Mouse (Mus musculus) embryonic facial prominence, embryonic 11.5 days (tissue): ENCODE measurements around the gene Gramd4. TPM values are rescaled to one million over a fixed set of nuclear protein-coding genes. Genes with fewer than 3 reads are reported as not detected.
A peak's percentile ranks its signal among the peaks of the same experiment; 100 is the strongest.

Experiments used
- ATAC-seq: fragments of 200-750 bp; cut with Nextera tagmentation; replicated peaks from 2 replicates; pipeline ENCODE4 v1.8.0; 2017; ENCODE audit warnings: low read depth; ENCODE audit not compliant: insufficient number of reproducible peaks, low FRiP score, low TSS enrichment
- DNase-seq: peaks from one replicate; pipeline ENCODE4 v3.0.0-alpha.2; 2015; ENCODE audit warnings: low spot score
- H3K27ac ChIP-seq: fragments of 300-500 bp; sonication (generic); replicated peaks from 2 replicates; pipeline ENCODE4 v1.5.1; 2014; ENCODE audit warnings: mild to moderate bottlenecking, low read depth, low read length, control low read depth
- H3K27me3 ChIP-seq: fragments of 300-500 bp; sonication (generic); 2 replicates; pipeline ENCODE4 v1.6.1; 2014; ENCODE audit warnings: mild to moderate bottlenecking, low read length, moderate library complexity, mixed read lengths; ENCODE audit not compliant: control insufficient read depth, insufficient read depth
- H3K36me3 ChIP-seq: fragments of 300-500 bp; sonication (generic); replicated peaks from 2 replicates; pipeline ENCODE4 v1.6.1; 2014; ENCODE audit warnings: low read depth, mild to moderate bottlenecking, low read length, moderate library complexity, mixed read lengths; ENCODE audit not compliant: control insufficient read depth, insufficient read depth
- H3K4me1 ChIP-seq: fragments of 300-500 bp; sonication (generic); 2 replicates; pipeline ENCODE4 v1.6.1; 2014; ENCODE audit warnings: low read length, mixed read lengths; ENCODE audit not compliant: control insufficient read depth, insufficient read depth
- H3K4me2 ChIP-seq: fragments of 300-500 bp; sonication (generic); 2 replicates; pipeline ENCODE4 v1.6.1; 2014; ENCODE audit warnings: low read depth, mild to moderate bottlenecking, control low read depth, low read length, moderate library complexity
- H3K4me3 ChIP-seq: fragments of 300-500 bp; sonication (generic); 2 replicates; pipeline ENCODE4 v1.5.1; 2014; ENCODE audit warnings: low read depth, low read length, control low read depth
- H3K9ac ChIP-seq: fragments of 300-500 bp; sonication (generic); replicated peaks from 2 replicates; pipeline ENCODE4 v1.6.1; 2014; ENCODE audit warnings: mild to moderate bottlenecking, control low read depth, low read length
- H3K9me3 ChIP-seq: fragments of 300-500 bp; sonication (generic); replicated peaks from 2 replicates; pipeline ENCODE4 v1.6.1; 2016; ENCODE audit warnings: mild to moderate bottlenecking, low read length, inconsistent platforms, mixed read lengths; ENCODE audit not compliant: control insufficient read depth
- WGBS: fragments of 180-500 bp; shearing (Covaris S2); extraction: QIAGEN DNeasy Blood & Tissue Kit; methylation state at CpG from one replicate; pipeline ENCODE4 v1.1.7; 2014; 5-methylcytosine and 5-hydroxymethylcytosine counted together
- polyA plus RNA-seq: library from polyadenylated mRNA; unstranded; fragments of >200 nt; fragmentation: Nextera tagmentation; extraction: Ambion mirVana; gene quantifications from 2 replicates; pipeline ENCODE4 v1.2.1, GENCODE M21; 2014

Gene Gramd4
- polyA plus RNA-seq, 1 experiment from 2014 or later, result 6.3 TPM

- no peaks in the 10 kb centered on the region for H3K36me3 ChIP-seq
- peaks cover 23% of the 10 kb centered on the region for H3K27me3 ChIP-seq
- no peak overlapping the region for H3K9ac ChIP-seq
- no peak for ATAC-seq
- H3K9me3 ChIP-seq, result no peaks in the 10 kb centered on the region
- 0 out of 2 replicates have a peak, but pooled peaks cover 2% of the 10 kb centered on the region for H3K4me1 ChIP-seq
- 75% methylated on average over 3 of the region's 3 CpGs for WGBS
- DNase-seq, result no peak
- H3K4me3 ChIP-seq, result no peak overlapping the region
- no peak overlapping the region for H3K4me2 ChIP-seq
- no peak overlapping the region for H3K27ac ChIP-seq
Measured at GRCm38 (mm10) chr15:86035913-86036312, 21.6 kb upstream of the Gramd4 start.

DNA sequence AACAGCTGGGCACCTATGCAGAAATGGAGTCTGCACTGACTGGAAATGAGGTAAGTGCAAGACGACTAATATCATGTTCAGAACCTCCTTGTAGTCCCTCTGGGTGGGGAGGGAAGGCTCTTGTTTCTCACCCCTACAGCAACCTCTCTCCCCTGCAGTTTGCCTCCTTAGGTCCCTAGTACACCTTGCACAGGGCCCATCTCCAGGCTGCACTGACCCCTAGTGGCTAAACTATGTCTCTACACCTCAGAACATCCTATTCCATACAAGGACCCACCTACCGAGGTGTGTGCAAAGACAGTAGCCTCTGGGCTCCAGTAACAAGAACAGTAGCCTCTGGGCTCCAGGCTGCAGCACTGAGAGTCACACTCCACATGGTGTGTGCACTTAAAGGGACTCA is 18.7 kb upstream of the Gramd4 start:
- H3K4me3 ChIP-seq, result no peak overlapping the region
- 0% methylated on average over 2 of the region's 2 CpGs for WGBS
- DNase-seq (peak; percentile 80), ATAC-seq (peak; percentile 30; the same call in 1 of the 2 replicates)
- no peaks in the 10 kb centered on the region for H3K9me3 ChIP-seq
- H3K27ac ChIP-seq, result no peak overlapping the region
- no peaks in the 10 kb centered on the region for H3K4me1 ChIP-seq
- no peak overlapping the region for H3K9ac ChIP-seq
- H3K27me3 ChIP-seq, result peaks cover 6% of the 10 kb centered on the region
- no peak overlapping the region for H3K4me2 ChIP-seq
- H3K36me3 ChIP-seq, result no peaks in the 10 kb centered on the region

GRCm38 (mm10) chr15:86041421-86041820 is 16.1 kb upstream of the Gramd4 start:
- Histone ChIP-seq H3K36me3 (no peaks in the 10 kb centered on the region), H3K4me2 (no peak overlapping the region), H3K4me1 (no peaks in the 10 kb centered on the region), H3K9ac (no peak overlapping the region), H3K27ac (no peak overlapping the region), H3K4me3 (no peak overlapping the region), H3K27me3 (peaks cover 2% of the 10 kb centered on the region; the same call in 1 of the 2 replicates), H3K9me3 (no peaks in the 10 kb centered on the region)
- WGBS, result 90% methylated on average over 5 of the region's 5 CpGs
- ATAC-seq, result no peak
- no peak for DNase-seq

DNA sequence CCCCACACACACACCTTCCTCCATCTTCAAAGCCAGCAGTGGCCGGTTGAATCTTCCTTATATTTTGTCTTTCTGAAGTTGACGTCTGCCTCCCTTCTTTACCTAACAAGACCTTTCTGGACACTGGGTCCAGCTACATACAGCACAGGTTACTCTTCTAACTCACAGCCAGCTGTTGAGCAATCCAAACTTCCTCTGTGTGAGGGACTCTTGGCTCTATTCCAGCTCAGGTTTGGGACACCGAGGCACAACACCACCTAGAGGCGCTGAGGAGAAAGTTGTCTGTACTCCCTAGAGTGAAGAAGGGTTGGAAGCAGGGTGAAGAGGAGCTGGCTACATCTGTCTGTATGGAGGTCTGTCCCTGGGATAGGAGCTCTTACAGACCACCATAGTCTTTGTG is 15.1 kb upstream of the Gramd4 start:
- no peak for ATAC-seq
- Histone ChIP-seq H3K4me2 (no peak overlapping the region), H3K9ac (no peak overlapping the region), H3K27me3 (peaks cover 2% of the 10 kb centered on the region; the same call in 1 of the 2 replicates), H3K36me3 (no peaks in the 10 kb centered on the region), H3K9me3 (no peaks in the 10 kb centered on the region), H3K4me1 (no peaks in the 10 kb centered on the region), H3K4me3 (no peak overlapping the region), H3K27ac (no peak overlapping the region)
- no peak for DNase-seq
- WGBS, result 48% methylated on average over 4 of the region's 4 CpGs

DNA sequence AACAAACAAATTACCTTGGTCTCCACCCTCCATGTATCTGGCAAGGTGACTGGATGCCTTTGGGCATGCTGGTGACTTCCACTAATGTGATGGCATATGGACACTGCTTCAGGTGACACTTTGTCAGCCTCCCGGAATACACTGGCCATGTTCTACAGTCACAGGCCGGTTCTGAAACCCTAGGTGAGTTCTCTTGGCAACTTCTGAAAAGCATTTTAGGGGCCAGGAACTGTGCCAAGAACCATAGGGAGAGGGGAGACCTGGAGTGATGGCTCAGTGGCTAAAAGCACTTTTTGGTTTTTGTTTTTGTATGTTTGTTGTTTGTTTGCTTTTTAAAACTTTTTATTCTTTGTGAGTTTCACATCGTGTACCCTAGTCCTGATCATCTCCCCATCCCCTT is 8.0 kb upstream of the Gramd4 start:
- Histone ChIP-seq H3K9ac (no peak overlapping the region), H3K4me2 (no peak overlapping the region), H3K4me3 (no peak overlapping the region), H3K27me3 (no peaks in the 10 kb centered on the region), H3K27ac (no peak overlapping the region), H3K36me3 (no peaks in the 10 kb centered on the region), H3K4me1 (no peaks in the 10 kb centered on the region), H3K9me3 (no peaks in the 10 kb centered on the region)
- DNase-seq, result no peak
- 82% methylated on average over 3 of the region's 3 CpGs for WGBS
- ATAC-seq, result no peak

DNA sequence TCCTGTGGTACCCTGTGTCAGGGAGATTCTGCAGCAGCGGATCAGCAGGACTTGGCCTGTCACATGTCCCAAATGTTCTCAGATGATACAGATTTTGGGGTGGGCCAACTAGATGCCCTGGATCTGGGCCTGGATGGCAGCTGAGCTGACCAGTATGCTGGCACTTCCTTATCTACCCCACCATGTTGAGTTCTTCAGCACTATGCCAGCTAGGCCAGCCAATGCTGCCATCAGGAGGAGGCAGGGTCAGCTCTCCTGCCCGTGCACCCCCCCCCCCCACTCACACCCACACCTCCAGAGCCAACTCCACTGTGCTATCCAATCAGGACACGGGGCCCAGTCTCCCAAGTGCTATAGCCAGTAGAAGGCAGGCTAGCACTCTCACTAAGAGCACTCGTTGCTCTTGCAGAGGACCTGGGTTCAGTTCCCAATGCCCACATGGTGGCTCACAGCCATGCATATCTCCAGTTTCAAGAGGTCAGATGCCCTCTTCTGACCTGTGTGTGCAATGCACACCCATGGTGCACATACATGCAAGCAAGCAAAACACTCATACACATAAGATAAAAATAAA is 7.2 kb upstream of the Gramd4 start:
- 74% methylated on average over 4 of the region's 4 CpGs for WGBS
- H3K9me3 ChIP-seq, result no peaks in the 10 kb centered on the region
- no peaks in the 10 kb centered on the region for H3K4me1 ChIP-seq
- H3K36me3 ChIP-seq, result no peaks in the 10 kb centered on the region
- H3K27me3 ChIP-seq, result no peaks in the 10 kb centered on the region
- H3K9ac ChIP-seq, result no peak overlapping the region
- no peak overlapping the region for H3K4me2 ChIP-seq
- no peak overlapping the region for H3K27ac ChIP-seq
- DNase-seq (no peak), ATAC-seq (no peak)
- H3K4me3 ChIP-seq, result no peak overlapping the region

DNA sequence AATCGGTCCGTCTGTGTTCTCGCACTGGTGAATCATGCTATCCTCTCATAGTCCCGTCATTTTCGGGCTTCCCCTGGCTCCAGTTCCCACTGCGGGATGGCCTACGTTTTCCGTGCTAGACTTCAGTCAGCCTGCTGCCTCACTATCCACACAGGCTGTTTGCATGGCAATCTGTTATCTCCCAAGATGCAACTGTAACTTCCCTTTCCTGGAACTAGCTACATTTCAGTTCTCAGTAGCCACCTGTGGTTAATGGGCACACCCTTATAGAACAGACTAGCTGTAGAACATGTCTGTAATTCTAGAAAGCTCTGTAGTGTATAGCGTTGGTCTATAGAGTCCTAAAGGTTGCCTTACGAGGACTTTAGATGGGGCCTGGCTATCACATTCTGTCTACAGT is 6.3 kb upstream of the Gramd4 start:
- no peaks in the 10 kb centered on the region for H3K27me3 ChIP-seq
- DNase-seq (no peak), ATAC-seq (no peak)
- H3K4me3 ChIP-seq, result no peak overlapping the region
- H3K27ac ChIP-seq, result no peak overlapping the region
- H3K9ac ChIP-seq, result no peak overlapping the region
- WGBS, result 89% methylated on average over 10 of the region's 10 CpGs
- no peaks in the 10 kb centered on the region for H3K9me3 ChIP-seq
- H3K4me2 ChIP-seq, result no peak overlapping the region
- H3K36me3 ChIP-seq, result no peaks in the 10 kb centered on the region
- no peaks in the 10 kb centered on the region for H3K4me1 ChIP-seq

GRCm38 (mm10) chr15:86051878-86052478 is 5.5 kb upstream of the Gramd4 start:
- ATAC-seq (no peak), DNase-seq (no peak)
- Histone ChIP-seq H3K27me3 (no peaks in the 10 kb centered on the region), H3K36me3 (no peaks in the 10 kb centered on the region), H3K27ac (no peak overlapping the region), H3K9ac (no peak overlapping the region), H3K9me3 (no peaks in the 10 kb centered on the region), H3K4me2 (no peak overlapping the region), H3K4me1 (no peaks in the 10 kb centered on the region), H3K4me3 (no peak overlapping the region)
- 55% methylated on average over 6 of the region's 6 CpGs for WGBS
